Mouse (Mus musculus): ENCODE results near the gene Zfp85.
"Not testable (repeated sequence)": the region's sequence is repeated elsewhere in the genome, so short reads cannot be mapped to it uniquely, and the experiment has no call there.

Zfp85 gene

DNA sequence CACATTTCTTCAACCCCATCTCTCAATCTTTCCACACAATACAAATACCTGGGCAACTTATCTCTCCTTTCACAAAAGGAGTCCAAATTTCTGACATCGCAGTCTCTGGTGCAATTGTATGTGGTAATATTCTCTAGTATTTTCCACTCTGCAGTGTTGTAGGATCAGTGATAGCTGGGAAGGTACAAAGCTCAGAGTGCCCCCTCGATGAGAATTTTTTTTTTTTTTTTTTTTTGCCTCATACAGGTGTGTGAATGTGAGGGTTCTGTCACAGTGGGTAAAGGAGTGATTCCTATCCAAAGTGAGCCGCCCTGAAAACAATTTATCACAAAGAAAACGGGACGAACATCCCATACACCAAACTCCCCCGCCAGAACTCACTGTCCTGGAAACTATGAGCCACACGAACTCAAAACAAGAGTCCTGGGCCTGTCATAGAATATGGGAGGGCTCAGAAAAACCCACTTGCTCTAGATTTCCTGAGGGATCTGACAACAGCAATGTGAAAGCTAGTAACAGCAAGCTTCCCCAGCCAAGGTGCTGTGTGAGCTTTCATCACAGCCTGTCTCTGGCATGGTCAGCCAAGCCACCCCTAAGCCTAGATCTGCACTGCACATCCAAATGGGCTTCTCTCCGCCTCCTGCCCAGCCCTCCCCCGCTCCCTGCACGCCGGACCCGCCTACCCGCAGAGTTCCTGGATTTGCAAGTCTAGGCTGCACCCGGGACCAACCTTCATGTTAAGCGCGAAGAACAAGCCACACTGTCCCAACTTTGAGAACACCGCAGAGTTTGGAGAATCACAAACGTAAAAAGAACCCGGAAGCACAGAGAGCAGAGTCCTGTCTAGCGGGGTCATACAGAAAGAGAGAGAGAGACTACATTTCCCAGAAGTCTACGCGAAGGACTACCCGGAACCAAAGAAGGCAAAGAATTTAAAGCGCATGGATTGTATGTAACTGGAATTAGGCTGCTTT lies at the start of gene Zfp85:
TSS of gene Zfp85 (minus strand) at position 896 of the 974 bp plus-strand sequence.
- DNase-seq: peak; percentile 76

DNA sequence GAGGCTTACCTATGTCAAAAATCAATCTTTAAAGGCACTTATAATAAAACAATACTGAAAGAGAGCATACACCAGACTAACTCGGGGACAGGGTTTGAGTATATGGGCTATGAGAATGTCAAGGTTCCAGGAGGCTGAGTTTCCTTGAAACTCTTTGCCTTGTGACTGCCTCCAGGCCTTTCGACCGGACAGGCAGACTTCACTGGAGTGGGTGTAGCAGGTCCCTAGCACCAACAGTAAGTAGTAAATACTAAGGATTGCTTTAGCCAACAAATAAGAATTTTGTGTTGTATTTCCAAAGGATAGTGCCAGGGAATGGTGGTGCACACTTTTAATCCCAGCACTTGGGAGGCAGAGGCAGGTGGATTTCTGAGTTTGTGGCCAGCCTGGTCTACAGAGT lies 44.1 kb upstream of the Zfp85 start:
- not testable (repeated sequence) for DNase-seq

DNA sequence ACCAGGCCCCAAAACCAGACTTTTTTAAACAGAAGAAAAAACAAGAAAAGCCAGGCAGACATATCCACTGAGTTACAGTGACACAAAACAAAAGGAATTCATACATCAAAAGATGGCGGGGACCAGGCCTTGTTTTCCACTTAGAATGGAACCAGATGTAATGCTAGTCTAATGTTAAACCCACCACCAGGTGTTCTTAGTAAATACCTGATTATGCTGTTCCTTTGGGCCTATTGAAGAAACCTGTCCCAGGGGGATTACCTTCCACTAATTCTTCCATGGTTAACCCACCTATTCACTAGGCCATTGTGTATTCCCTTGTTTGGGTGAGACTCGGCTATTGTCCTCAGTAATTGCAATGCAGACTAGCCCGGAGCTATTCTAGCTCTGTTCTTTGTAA lies 43.6 kb upstream of the Zfp85 start:
- no peak for DNase-seq

DNA sequence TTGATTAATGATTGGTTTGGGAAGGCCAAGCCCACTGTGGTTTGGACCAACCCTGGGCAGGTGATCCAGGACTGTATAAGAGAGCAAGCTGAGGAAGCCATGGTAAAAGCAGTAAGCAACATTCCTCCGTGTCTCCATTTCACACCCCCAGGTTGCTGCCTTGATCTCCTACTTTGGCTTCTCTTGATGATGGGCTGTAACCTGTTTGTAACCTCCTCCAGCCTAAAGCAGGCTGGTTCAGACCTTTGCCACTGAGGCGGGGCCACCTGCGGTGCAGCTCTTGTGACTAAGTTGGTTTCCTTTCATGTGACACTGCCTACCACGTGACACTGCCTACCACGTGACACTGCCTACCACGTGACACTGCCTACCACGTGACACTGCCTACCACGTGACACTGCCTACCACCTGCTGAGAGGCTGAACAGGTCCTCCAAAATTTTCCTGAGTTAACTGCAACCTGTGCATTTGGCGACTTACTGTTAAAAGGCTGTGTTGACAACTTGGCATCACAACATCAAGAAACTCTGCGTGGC lies 37.0 kb upstream of the Zfp85 start:
- DNase-seq: no peak

DNA sequence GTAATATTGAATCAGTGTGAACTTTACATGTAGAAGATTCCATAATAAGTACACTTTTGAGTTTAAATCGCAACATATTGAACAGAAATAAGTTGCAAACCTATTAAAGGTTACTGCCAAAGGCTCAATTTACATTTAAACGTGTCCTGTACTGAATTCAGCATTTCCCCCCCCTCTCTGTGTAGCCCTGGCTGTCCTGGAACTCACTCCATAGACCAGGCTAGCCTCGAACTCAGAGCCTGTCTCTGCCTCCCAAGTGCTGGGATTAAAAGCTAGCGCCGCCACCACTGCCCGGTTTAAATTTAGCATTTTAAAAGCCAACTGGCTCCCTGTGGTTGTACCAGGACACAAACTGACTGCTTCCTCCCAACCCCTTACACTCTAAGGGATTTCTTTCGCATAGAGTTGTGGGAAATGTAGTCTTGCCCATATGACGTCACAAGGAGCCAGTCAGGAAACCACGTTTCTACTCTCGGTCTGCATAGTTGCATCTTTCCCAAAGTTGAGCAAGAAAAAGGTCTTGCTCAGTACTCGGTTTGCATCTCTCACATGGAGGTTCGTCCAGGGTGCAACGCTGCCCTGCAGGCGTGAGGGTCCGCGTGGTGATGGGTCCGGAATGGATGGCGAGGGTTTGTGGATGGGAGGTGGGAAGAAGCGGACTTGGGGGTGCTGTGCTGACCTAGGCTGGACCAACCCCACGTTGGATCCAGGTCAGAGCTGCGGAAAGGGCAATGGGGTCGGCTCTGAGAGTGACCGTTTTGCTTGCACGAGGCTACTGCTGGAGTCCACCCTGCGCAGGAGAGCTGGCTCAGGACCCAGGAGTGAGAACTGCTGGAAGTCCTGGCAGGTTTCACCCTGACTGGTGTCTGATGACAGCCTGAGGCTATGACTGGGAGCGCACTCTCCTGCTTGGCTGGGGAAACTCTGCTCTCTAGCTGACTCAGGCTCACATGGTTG lies 24.5 kb upstream of the Zfp85 start, which contains the start of gene Zfp493:
TSS of gene Zfp493 (plus strand) at position 429 of the 957 bp plus-strand sequence.
- DNase-seq: peak; percentile 89

DNA sequence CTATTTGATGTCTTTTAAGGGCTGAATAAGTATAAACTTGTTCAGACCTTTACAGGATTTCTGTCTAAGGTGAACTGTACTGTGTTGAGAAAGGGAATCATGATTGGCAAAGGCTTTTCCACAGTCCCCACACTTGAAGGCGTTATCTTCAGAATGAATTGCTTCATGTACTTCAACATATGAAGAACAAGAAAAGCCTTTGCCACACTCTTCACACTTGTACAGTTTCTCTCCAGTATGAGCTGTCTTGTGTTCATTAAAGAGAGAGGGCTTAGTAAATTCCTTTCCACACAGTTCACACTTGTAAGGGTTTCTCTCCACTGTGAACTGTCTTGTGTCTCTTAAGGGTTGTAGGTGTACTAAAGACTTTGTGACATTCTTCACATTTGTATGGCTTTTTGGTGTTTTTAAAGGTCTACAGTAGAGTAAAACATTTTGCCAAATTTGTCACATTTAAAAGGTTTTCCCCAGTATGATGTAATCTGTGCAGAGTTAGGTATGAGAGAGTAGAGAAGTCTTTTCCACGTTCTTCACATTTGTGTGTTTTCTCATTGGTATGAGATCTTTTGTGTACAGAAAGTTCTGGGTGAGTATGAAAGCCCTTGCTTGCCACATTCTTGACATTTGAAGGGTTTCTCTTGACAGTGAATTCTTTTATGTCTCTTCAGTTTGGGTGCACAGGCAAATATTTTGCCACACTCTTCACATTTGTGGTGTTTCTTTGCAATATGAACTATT lies 8.2 kb upstream of the Zfp85 start:
- DNase-seq: no peak

DNA sequence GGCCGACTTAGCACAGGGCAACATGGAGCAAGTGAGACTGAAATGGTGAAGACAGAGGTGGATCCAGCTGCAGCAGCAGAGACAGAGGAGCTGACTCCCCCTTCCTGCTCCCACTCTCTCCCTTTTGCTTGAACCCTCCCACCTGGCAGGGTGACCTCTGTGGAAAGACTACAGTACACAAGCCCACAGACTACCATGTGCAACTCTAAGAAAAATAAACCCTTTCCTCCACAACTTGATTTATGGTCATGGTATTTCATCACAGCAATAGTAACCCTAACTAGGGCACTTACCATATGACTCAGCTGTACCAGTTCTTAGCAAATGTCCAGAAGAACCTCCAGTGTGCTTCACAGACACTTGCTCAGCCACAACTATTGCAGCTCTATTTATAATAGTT lies 4.9 kb upstream of the Zfp85 start:
- no peak for DNase-seq

DNA sequence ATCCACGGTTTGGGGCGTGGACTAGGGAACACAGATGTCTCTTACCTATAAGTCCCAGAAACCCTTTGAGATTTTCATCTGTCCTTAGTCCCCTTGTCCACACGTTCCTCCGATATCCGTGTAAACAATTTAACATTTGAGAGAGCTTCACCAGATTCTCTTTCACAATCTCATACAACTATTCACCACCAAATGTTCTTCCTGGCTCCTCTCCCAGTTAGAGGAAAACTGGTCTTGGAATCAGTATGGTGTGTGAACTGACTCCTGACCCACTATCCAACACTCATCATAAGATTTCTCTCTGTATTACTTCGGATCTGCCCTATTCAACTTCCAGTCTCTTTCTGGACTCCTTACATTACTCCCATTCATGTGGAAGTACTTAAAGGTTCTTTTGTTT lies 733 bp upstream of the Zfp85 start:
- DNase-seq: peak; percentile 18

DNA sequence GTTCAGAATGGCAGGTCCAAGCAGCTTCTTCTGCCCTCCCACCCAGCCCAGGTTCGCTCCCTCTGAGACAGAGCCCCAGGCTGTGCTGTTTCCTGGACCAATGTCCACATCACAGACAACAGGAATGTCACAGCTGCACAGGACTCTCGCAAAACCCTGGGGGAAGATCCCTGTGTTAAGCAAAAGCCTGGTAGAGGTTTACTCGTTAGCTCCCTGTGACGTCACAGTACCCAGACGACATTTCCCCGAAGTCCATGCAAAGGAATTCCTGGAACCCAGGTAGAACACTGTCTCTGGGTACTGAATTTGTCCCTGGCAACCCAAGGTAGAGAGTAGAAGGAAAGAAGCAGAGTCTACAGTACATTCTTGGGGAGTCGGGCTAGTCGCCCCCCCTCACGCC lies 11.1 kb downstream of the Zfp85 start:
- no peak for DNase-seq

DNA sequence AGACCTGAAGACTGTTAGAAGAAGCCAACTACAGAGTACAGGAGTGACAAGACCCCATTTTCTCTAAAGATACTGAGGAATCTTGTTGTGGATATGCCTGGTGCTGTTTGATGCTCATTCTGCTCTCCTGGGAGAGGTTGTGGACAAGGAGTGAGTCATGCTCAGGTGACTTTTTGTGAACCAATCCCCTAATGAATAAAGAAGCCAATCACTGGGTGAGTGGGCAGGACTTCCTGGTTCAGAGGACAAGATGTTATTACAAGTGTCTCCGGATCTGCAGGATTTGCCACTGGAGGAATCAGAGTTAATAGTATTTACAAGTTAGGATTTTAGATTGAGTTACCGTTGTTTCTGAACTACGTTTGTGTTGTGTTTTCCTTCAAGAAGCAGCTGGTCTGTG lies 12.1 kb downstream of the Zfp85 start:
- no peak for DNase-seq

DNA sequence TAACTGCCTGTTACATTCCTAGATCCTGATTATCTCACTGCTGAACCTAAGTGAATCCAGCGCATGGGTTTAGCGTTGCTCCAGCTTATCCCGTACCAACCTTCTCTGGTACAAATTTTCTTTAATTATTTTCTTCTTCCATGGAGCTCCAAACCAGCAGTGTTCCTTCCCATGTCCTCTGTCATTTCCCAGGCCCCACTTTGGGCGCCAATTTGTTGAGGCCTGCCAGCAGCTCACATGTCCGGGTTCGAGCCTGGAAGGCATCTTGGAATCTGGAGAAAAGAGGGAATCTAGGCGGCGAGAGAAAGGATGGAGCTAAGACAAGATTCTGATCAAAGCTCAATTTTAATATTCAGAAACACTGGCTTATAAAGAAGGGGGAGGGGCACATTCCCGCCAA lies 20.6 kb downstream of the Zfp85 start:
- DNase-seq: not testable (repeated sequence)

DNA sequence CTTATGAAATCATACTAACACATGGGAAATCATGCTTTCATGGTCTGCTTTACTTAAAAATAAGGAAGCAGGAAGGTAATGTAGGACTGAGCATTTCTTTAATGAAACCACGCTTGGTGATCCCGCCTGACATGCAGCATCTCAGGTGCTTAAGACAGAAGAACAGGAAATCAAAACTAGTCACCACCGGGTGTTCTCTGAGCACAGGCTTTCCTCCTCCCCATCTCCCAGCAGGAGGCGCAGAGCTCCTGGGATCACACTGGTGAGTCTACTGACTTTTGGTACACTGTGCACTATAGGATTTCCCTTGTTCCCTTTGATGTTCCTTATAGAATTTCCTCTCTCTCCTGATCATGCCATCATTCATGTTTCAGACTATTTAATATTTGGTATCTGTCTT lies 25.6 kb downstream of the Zfp85 start:
- not testable (repeated sequence) for DNase-seq

DNA sequence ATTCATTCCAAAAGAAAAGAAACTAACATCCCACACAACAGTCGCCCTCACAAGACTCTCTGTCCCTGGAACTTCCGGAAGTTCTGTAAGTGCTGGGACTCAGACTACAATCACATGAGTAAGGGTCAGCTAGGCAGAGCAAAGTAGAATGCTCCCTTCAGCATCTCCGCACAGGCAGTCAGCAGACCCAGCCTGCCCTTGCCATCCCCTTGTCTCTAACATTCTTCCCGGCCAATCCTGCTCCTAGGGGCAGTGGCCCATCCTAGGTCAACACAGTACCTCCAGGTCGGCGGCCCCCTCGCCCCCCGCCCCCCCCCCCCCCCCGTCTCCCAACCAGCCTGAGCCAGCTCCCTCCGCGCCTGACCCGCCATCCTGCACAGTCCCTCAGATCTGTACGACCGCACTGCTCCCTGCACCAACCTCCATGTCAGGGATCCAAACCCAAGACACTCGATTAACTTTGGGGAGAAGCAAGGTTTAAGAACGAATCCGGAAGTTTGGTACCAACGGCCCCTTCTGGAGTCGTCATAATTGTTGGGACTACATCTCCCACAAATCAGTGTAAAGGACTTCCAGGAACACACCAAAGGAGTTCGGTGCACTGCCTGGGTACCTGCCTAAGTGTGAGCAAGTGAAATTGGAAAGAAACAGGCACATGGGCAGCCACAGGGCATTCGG lies 26.2 kb downstream of the Zfp85 start, which contains the start of gene Zfp65:
TSS of gene Zfp65 (minus strand) at position 533 of the 678 bp plus-strand sequence.
- peak; percentile 83 for DNase-seq

DNA sequence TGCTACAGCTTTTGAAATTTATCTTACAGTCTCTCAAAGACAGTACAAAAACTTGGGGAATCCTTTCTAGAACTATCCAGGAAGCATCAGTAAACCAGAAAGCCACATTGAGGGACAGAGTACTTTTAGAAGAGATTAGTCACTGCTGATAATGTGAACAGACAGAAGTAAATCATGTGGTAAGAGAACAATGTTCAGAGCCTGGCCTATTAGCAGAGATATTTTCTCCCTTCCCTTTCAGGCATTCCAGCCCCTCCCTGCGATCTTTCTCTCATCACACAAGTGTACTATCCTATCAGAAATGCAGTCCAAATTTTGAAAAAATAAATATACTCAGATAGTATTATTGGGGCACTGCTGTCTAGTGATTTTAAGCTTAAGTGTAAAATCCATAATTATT lies 26.9 kb downstream of the Zfp85 start:
- DNase-seq: peak; percentile 13

DNA sequence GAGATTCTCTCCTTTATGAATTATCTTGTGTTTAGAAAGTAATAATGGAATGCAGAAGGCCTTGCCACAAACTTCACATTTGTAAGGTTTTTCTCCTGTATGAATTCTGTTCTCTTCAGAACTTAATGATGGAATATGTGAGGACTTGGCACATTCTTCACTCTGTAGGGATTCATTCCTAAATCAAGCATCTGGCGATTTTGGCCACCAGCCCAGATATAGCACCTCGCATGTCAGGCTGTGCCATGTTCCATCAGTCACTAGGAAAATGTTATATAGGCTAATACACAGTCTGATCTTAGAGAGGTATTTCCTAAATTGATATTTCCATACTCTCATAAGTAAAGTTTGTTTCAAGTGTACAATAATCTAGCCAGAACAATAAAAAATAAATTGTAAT lies 29.7 kb downstream of the Zfp85 start:
- DNase-seq: peak; percentile 48

DNA sequence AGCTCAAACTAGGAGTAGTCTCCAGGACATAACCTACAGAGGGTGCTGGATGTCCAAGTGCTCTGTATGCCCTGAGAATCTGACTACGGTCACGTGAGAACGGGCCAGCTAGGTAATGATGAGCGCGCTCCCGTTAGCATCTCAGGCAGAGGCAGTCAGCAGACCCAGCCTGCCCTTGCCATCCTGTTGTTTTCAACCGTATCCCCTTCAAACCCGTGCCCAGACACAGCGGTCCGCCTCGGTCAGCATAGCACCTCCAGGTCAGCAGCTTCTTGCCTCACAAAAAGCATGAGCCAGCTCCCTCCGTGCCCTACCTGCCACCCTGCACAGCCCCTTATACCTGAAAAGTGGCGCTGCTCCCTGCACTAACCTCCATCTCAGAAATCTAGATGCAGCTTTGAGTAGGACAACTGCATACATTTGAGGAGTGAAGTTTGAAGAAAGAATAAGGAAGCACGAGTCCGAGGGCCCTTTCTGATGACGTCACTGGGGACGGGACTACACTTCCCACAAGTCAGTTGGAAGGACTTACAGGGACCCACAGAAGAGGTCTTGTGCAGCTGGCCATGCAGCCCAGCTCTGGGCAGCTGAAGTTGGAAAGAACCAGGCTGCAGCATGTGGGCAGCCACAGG lies 31.1 kb downstream of the Zfp85 start:
- DNase-seq: peak; percentile 92

All from cerebellum, adult 9-10 months (tissue).